Mouse (Mus musculus) CH12.LX (cell line): ENCODE results near the gene Csdc2.

Experiments
- HCFC1 ChIP-seq: IDR thresholded peaks from 2 replicates; pipeline ENCODE4 v1.6.1; 2012; ENCODE audit warnings: low read depth, mild to moderate bottlenecking, inconsistent platforms, low read length, improper control_type of control experiment
- MEF2A ChIP-seq: IDR thresholded peaks from 2 replicates; pipeline ENCODE4 v1.6.1; 2014; ENCODE audit warnings: low read depth, mild to moderate bottlenecking, inconsistent platforms, low read length, improper control_type of control experiment, borderline replicate concordance

GRCm38 (mm10) chr15:81898751-81899150 lies 37.8 kb upstream of the Csdc2 start:
- TF ChIP-seq MEF2A: no peak
- TF ChIP-seq HCFC1: no peak
